Mouse (Mus musculus) gastrocnemius, adult 2 months (tissue): Measurements from ENCODE around the gene Nav3. TPM values are rescaled to one million over a fixed set of nuclear protein-coding genes. Genes with fewer than 3 reads are reported as not detected.

Source experiments
- DNase-seq: peaks from one replicate; pipeline ENCODE4 v3.0.0; 2022
- H3K27ac ChIP-seq: fragments of 200-600 bp; 2 replicates; pipeline ENCODE4 v1.8.1; 2022; ENCODE audit warnings: mild to moderate bottlenecking
- H3K4me3 ChIP-seq: fragments of 200-600 bp; 2 replicates; pipeline ENCODE4 v1.8.1; 2022; ENCODE audit warnings: mild to moderate bottlenecking, moderate library complexity
- CTCF ChIP-seq: fragments of 200-600 bp; IDR thresholded peaks from 2 replicates; pipeline ENCODE4 v1.8.1; 2022; ENCODE audit warnings: antibody characterized with exemption, mild to moderate bottlenecking, moderate library complexity
- intact Hi-C: fragments of 180-260 bp; cut with DNase I; formaldehyde crosslinking; loops from one replicate; pipeline ENCODE4 v1.15.1; 2025
- long read RNA-seq, 2 experiments: library from polyadenylated mRNA; stranded (forward); transcript quantifications; one replicate each; pipeline ENCODE4 v2.0.0; 2021
- total RNA-seq, 2 experiments: library from RNA; stranded (reverse); gene quantifications; 2 replicates each; pipeline ENCODE4 v1.2.3; 2021

The Nav3 gene
- total RNA-seq = 1 to 10 TPM; 1.5 to 2.1 TPM
- long read RNA-seq, experiment 1 = 0 reads
- long read RNA-seq, experiment 2, partial matches to known transcripts = 2 of 2 reads
- long read RNA-seq, experiment 2, other reads (novel, unspliced or antisense) = 0 of 2 reads

DNA sequence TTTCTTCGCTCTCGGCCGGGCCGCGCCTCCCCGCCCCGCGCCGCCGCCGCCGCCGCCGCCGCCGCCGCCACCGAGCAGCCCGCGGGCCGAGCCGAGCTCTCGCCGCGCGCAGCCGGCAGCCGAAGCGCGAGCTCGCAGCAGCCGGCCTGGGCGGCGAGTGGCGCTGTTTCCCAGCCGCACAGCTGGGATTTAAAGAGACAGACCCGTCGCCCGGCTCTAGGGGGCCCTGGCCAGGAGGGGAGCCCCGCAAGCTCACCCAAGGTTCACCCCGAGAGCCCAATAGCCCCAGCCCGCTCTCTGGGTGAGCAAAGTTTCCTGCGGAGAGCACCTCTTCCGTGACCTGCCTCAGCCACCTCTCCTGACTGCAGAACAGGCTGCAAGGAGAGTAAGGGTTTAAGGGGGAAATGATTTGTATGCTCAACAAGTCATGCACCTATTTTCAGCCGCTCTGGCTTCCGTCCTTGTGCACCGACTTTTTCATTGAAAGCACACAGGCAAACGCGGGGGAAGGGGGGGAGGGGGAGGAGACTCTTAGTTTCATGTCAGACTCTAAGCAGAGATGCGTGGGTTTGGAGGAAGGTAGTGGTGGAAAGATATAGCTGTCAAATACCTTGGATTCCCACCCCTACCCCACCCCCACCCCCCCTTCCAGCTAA, at the start of gene Nav3:
Gene Nav3 (minus strand): TSS at position 367 of the 656 bp plus-strand sequence.
- intact Hi-C loops = no loop called here
- DNase-seq = peak; percentile 71
- Histone ChIP-seq H3K27ac (peak within 1 kb of the TSS; percentile 43; the same call in 1 of the 2 replicates), H3K4me3 (peak within 1 kb of the TSS; percentile 82)
- peak; percentile 55 for TF ChIP-seq CTCF

DNA sequence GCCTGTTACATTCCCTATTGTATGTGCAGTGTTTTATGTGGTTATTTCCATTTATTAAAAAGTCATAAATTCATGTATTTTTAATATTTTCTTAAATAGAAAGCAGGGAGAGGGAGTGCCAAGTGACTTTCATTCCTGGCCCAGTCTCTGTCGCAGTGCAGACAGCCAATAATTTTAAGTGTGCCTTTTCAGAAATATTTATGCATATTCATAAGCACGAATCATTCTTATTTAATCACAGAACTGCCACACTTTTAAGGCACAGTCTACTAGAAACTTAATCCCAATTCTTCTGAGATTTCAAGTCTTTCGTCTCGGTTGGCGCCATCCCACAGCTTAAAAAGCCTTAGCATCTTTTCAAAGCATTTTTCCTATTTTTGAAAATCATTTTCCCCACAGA, 29.3 kb upstream of the Nav3 start:
- H3K4me3 ChIP-seq = no peak overlapping the region
- intact Hi-C loops = no loop called here
- no peak overlapping the region for H3K27ac ChIP-seq
- DNase-seq = no peak
- TF ChIP-seq CTCF = no peak

- TF ChIP-seq CTCF = no peak
- Histone ChIP-seq H3K4me3 (no peak overlapping the region), H3K27ac (no peak overlapping the region)
- DNase-seq = no peak
- intact Hi-C loops = no loop called here
Measured at GRCm38 (mm10) chr10:110484822-110485221, 28.8 kb upstream of the Nav3 start.

DNA sequence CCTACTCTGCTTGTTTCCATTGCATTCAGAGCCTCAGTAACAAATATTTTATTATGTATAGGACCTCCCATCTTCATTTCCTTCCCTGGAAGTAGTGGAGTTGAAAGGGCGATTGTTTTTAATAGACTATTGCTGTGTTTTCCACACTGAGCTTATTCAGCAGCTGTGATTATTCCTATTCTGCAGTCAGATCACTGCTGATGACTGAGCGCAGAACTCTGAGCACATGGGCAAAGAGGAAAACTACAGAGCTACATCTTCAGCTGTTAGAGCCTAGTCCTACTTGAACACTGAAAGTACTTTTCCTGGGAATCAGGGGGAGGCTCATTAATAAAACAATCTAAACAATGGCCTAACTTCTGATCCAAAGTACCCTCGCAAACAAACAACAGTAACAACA, 23.2 kb upstream of the Nav3 start:
- intact Hi-C loops = no loop called here
- no peak for TF ChIP-seq CTCF
- H3K4me3 ChIP-seq = no peak overlapping the region
- no peak overlapping the region for H3K27ac ChIP-seq
- DNase-seq = no peak

DNA sequence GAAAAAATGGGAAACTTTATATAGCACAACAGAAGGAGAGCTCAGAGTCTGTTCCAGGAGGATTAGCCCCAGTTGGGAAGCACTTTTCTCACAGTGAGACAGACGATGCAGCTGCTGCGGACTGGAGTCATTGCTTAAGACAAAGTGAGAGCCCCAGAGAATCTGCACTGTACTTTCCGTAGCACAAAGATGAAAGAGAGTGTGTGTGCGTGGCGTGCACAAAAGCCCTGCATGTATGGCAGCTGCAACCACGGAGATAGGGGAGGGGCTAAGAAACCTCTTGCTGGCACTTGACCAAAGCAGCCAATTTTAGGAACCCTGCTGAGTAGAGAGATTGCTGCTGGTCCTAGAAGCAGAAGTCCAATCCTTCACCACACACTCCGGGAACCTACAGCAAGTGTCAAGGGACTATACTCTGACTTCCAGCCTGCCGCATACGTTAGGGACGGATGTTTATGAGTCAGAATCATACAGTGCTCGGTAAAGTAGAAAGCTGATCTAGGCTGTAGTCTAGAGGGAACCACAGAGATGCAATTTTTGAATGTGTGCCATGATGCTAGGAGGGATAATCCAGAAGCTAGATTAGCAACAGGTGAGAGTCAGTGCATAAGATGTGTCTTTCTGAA, 21.8 kb upstream of the Nav3 start:
- H3K27ac ChIP-seq = no peak overlapping the region
- H3K4me3 ChIP-seq = no peak overlapping the region
- intact Hi-C loops = no loop called here
- no peak for TF ChIP-seq CTCF
- DNase-seq = no peak

GRCm38 (mm10) chr10:110474107-110474506, 18.1 kb upstream of the Nav3 start:
- no peak for DNase-seq
- Histone ChIP-seq H3K27ac (no peak overlapping the region), H3K4me3 (no peak overlapping the region)
- intact Hi-C loops = no loop called here
- TF ChIP-seq CTCF = no peak

GRCm38 (mm10) chr10:110469445-110469844, 13.4 kb upstream of the Nav3 start:
- no peak for DNase-seq
- no peak for TF ChIP-seq CTCF
- Histone ChIP-seq H3K27ac (no peak overlapping the region), H3K4me3 (no peak overlapping the region)
- intact Hi-C loops = no loop called here

DNA sequence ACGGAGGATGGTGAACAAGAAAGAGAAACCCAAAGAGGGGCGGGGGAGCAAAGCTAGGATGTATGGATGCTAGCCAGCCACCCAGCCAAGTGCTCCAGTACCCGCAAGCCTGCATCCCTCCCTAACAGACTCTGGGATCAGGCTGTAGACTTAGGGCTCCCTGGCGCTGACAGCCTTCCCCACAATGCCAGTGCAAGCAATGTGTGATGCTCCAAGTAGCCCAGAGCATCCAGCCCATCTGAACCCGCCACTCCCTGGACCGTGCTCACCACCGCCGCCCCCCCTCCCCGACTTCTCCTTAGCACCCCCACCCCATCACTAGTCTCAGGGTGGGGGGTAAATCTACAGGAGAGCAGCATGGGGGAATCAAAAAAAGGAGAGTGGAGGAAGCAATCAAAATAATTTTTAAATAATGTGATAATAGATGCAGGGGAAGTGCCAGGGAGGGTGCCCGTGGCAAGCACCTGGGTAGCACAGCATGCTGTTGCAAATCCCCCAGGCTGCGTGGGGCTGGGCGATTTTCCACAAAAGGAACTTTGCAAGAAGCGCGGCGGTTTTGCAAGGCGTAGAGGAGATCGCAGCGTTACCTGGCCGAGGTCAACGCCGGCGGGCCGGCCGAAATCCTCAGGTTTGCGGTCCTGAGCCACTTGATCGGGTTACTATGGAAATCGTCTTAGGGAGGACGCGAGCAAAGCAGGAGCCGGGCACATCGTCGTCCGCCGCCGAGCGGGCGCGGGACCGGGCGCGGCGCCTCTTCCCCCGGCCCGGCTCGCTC, 754 bp downstream of the Nav3 start:
- TF ChIP-seq CTCF = no peak
- Histone ChIP-seq H3K27ac (peak overlapping the region; percentile 40; the same call in 1 of the 2 replicates), H3K4me3 (peak overlapping the region; percentile 82)
- intact Hi-C loops = no loop called here
- DNase-seq = no peak

GRCm38 (mm10) chr10:110453566-110453965, 2.4 kb downstream of the Nav3 start:
- Histone ChIP-seq H3K4me3 (no peak overlapping the region), H3K27ac (no peak overlapping the region)
- TF ChIP-seq CTCF = no peak
- DNase-seq = no peak
- intact Hi-C loops = no loop called here

DNA sequence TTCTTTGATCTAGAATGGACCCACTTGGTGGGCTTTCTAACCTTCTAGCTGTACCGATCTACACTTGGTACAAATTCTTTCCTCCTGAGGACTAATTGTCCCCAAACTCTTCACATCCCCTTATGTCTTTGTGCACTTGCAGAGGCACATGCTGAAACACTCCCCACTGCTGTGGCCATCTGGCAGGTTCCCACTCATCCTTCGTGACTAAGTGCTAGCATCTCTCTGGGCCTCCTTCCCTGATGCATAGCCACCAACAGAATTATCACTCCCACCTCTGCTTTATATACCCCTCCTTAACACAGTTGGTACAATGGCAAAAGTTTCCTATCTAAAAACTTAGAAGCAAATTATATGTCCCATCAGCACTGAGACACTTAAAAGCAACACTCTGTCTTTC, 15.6 kb downstream of the Nav3 start:
- TF ChIP-seq CTCF = no peak
- no peak overlapping the region for H3K4me3 ChIP-seq
- H3K27ac ChIP-seq = no peak overlapping the region
- DNase-seq = no peak
- intact Hi-C loops = no loop called here

GRCm38 (mm10) chr10:110431078-110431477, 24.9 kb downstream of the Nav3 start:
- no peak for TF ChIP-seq CTCF
- no peak for DNase-seq
- H3K27ac ChIP-seq = no peak overlapping the region
- no peak overlapping the region for H3K4me3 ChIP-seq
- intact Hi-C loops = no loop called here

DNA sequence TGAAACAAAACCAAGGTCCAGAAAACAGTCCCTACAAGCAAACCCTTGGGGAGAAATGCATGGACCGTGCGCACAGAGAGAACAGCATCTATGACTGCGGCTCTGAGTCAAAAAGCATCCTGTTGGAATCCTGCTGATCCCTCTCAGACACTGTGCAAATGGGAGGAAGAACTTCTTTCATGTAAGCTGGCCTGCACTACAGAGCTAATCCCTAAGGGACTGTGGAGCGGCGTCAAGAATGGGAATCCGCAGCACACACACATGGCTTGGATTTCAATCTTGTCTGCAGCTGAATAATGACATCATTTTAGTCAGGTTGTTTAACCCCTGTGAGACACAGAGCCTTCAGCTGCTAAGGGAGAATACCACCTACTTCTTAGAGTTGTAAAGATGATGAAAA, 26.4 kb downstream of the Nav3 start:
- intact Hi-C loops = no loop called here
- DNase-seq = peak; percentile 21
- no peak for TF ChIP-seq CTCF

GRCm38 (mm10) chr10:110429052-110429451, 27.0 kb downstream of the Nav3 start:
- H3K27ac ChIP-seq = no peak overlapping the region
- no peak overlapping the region for H3K4me3 ChIP-seq
- TF ChIP-seq CTCF = no peak
- no peak for DNase-seq
- intact Hi-C loops = no loop called here

More for the DNA sequence above, 26.4 kb downstream of the Nav3 start:
- Histone ChIP-seq H3K27ac (no peak overlapping the region), H3K4me3 (no peak overlapping the region)
